Mouse (Mus musculus) stomach, postnatal 0 days (tissue): ENCODE data around the gene Gm47429. TPM values are rescaled to one million over a fixed set of nuclear protein-coding genes. Genes with fewer than 3 reads are reported as not detected.
"Not testable (repeated sequence)": the region's sequence is repeated elsewhere in the genome, so short reads cannot be mapped to it uniquely, and the experiment has no call there.

Source experiments
- ATAC-seq: fragments of 200-750 bp; cut with Nextera tagmentation; 2 replicates; pipeline ENCODE4 v1.8.0; 2017; ENCODE audit not compliant: low FRiP score, low TSS enrichment
- DNase-seq: peaks from one replicate; pipeline ENCODE4 v3.0.0-alpha.2; 2016; ENCODE audit warnings: low spot score
- H3K27ac ChIP-seq: fragments of 300-500 bp; sonication (generic); replicated peaks from 2 replicates; pipeline ENCODE4 v1.5.1; 2014; ENCODE audit warnings: mild to moderate bottlenecking, control low read depth
- H3K27me3 ChIP-seq: fragments of 300-500 bp; sonication (generic); 2 replicates; pipeline ENCODE4 v1.6.1; 2014; ENCODE audit warnings: low read length; ENCODE audit not compliant: control insufficient read depth, insufficient read depth
- H3K36me3 ChIP-seq: fragments of 300-500 bp; sonication (generic); 2 replicates; pipeline ENCODE4 v1.6.1; 2014; ENCODE audit warnings: low read length, mixed read lengths; ENCODE audit not compliant: control insufficient read depth, insufficient read depth
- H3K4me1 ChIP-seq: fragments of 300-500 bp; sonication (generic); replicated peaks from 2 replicates; pipeline ENCODE4 v1.6.1; 2014; ENCODE audit warnings: antibody characterized with exemption; ENCODE audit not compliant: control insufficient read depth, insufficient read depth
- H3K4me2 ChIP-seq: fragments of 300-500 bp; sonication (generic); replicated peaks from 2 replicates; pipeline ENCODE4 v1.6.1; 2014; ENCODE audit warnings: low read depth, mild to moderate bottlenecking, control low read depth, moderate library complexity
- H3K4me3 ChIP-seq: fragments of 300-500 bp; sonication (generic); 2 replicates; pipeline ENCODE4 v1.5.1; 2014; ENCODE audit warnings: low read depth, low read length, control low read depth
- H3K9ac ChIP-seq: fragments of 300-500 bp; sonication (generic); 2 replicates; pipeline ENCODE4 v1.6.1; 2014; ENCODE audit warnings: mild to moderate bottlenecking, low read length, control low read depth, mixed read lengths
- H3K9me3 ChIP-seq: fragments of 300-500 bp; sonication (generic); 2 replicates; pipeline ENCODE4 v1.6.1; 2016; ENCODE audit warnings: low read length; ENCODE audit not compliant: control insufficient read depth
- CTCF ChIP-seq: IDR thresholded peaks from 2 replicates; pipeline ENCODE4 v1.5.1; 2016; ENCODE audit warnings: antibody characterized with exemption, low read depth, mild to moderate bottlenecking, moderate library complexity
- EP300 ChIP-seq: optimal IDR thresholded peaks from 2 replicates; pipeline ENCODE3; 2016; ENCODE audit warnings: antibody characterized with exemption
- WGBS: fragments of 180-500 bp; shearing (Covaris S2); extraction: QIAGEN DNeasy Blood & Tissue Kit; methylation state at CpG from one replicate; pipeline ENCODE4 v1.1.7; 2014; 5-methylcytosine and 5-hydroxymethylcytosine counted together
- polyA plus RNA-seq: library from polyadenylated mRNA; unstranded; fragments of >200 nt; fragmentation: Nextera tagmentation; extraction: Ambion mirVana; gene quantifications from 2 replicates; pipeline ENCODE4 v1.2.1, GENCODE M21; 2015

Gm47429 gene
- not detected in 2 replicates for polyA plus RNA-seq

DNA sequence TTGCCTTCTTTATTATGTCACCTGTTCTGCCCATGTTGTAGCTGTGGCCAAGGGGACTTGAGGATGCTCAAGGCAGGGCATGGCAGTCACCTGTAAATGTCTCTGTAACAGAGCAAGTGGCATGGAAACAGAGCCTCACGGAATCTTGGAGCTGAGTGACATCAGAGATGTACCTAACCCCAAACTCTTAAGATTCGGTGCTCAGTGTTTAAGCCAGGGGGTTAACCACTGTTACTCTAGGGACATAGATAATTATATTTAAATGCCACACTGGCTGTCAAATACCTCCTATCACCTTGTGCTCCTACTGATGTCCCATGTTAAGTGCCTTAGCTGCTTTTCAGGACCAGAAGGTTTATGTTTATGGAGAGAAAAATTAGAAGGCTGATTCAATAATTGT is at the start of gene Gm47429:
Gm47429 (minus strand) TSS at position 101 of the 400 bp plus-strand sequence.
- no peaks in the 10 kb centered on the region for H3K4me1 ChIP-seq
- no peak within 1 kb of the TSS for H3K27ac ChIP-seq
- DNase-seq (no peak), ATAC-seq (no peak)
- no peak within 1 kb of the TSS for H3K9ac ChIP-seq
- H3K36me3 ChIP-seq, result no peaks in the 10 kb centered on the region
- no peaks in the 10 kb centered on the region for H3K27me3 ChIP-seq
- TF ChIP-seq EP300 (no peak), CTCF (no peak)
- no peaks in the 10 kb centered on the region for H3K9me3 ChIP-seq
- WGBS, result 91% methylated on average over 2 of the region's 2 CpGs
- no peak within 1 kb of the TSS for H3K4me3 ChIP-seq
- no peak within 1 kb of the TSS for H3K4me2 ChIP-seq

DNA sequence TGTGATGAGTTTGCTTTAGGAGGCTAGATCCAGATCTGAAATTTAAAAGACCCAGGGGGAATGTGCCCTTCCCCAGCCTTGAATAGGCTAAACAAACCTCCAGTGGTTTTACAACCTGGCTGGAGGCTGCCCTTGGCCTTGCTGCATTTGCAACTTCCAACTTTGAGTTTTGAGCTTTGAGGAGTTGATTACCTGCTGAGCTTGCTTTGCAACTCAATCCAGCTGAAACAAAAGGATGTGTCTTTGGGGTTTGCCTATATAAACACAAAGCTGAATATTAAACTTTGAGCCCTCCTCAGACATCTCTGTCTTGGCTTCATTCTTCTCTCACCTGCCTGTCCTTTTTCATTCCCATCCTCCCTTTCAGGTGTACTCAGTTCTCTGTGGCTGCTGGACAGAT is 44.8 kb upstream of the Gm47429 start:
- not testable (repeated sequence) for H3K4me3 ChIP-seq, H3K4me2 ChIP-seq, H3K36me3 ChIP-seq, ATAC-seq, H3K4me1 ChIP-seq, H3K9me3 ChIP-seq, H3K27me3 ChIP-seq, H3K9ac ChIP-seq, H3K27ac ChIP-seq, DNase-seq

DNA sequence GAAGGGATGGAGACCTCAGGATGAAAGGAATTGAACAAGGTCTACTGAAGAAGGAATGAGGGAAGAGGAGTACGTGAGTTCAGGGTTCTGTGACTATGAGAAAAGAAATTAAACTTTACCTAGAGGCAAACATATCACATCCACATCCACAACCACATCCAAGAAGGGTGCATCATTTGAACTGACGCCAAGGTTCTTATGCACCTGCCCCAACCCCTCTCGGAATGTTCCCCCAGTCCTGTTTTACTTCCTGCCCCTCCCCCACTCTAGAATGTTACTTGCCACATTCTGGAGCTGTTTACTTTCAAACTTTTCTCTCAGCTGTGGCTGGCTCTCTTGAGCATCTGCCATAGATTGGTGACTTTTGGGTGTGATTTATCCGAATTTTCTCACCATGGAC is 23.3 kb upstream of the Gm47429 start, which contains the start of gene Nutm2:
Nutm2 (plus strand) TSS at position 301 of the 400 bp plus-strand sequence.
- Histone ChIP-seq H3K9ac (no peak within 1 kb of the TSS), H3K27ac (no peak within 1 kb of the TSS), H3K4me2 (no peak within 1 kb of the TSS), H3K4me3 (no peak within 1 kb of the TSS), H3K9me3 (no peaks in the 10 kb centered on the region), H3K4me1 (no peaks in the 10 kb centered on the region), H3K36me3 (no peaks in the 10 kb centered on the region), H3K27me3 (no peaks in the 10 kb centered on the region)
- TF ChIP-seq EP300, result no peak
- TF ChIP-seq CTCF, result no peak
- ATAC-seq (no peak), DNase-seq (no peak)
- 74% methylated on average over 4 of the region's 4 CpGs for WGBS

DNA sequence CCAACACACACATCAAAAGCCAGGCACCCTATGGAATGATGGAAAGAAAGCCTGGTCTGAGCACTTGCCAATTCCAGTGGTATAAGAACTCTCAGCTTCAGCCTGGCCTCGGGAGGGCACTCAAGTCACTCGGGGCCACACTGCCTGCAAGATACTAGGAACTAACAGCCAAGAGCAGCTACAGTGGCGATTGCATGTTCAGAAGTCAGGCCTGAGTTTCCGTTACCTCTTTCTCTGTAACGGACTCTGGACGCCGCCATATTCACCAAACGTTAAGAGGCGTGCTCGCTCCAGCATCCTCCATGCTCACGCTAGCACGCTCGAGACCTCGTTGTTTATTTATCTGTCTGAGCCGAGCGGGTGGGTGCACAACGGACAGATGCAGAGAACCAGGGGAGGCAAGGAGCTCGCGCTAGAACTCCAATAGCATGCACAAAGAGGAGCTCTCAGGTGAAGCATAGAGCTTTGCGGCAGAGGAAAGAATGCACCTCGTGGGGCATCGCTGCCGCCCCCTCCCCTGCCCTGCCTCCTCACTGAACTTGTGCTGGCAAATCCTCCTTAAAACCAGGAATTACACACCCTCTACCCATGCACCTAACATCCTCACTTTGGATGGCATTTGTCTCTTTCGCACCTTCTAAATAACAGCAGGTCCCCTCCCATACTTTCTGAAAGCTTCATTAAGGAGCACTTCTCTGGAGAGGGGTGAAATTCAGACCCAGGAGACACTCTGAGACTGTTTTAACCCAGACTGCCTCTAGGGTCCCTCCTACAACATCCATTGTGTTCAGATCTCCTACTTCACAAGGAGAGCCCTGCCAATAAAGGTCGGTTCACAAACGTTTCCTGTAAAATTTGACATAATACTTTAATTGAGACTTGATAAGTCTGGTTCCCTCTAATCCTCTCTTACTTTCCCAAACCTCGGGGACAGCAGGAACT is 21.2 kb upstream of the Gm47429 start:
- 33% methylated on average over 27 of the region's 27 CpGs for WGBS
- Histone ChIP-seq H3K4me1 (no peaks in the 10 kb centered on the region), H3K27me3 (no peaks in the 10 kb centered on the region), H3K4me2 (peak overlapping the region; percentile 25; the same call in 1 of the 2 replicates), H3K9me3 (no peaks in the 10 kb centered on the region), H3K9ac (no peak overlapping the region), H3K4me3 (no peak overlapping the region; the same call in 1 of the 2 replicates), H3K27ac (no peak overlapping the region), H3K36me3 (no peaks in the 10 kb centered on the region)
- no peak for TF ChIP-seq EP300
- no peak for TF ChIP-seq CTCF
- no peak for ATAC-seq
- DNase-seq, result no peak

DNA sequence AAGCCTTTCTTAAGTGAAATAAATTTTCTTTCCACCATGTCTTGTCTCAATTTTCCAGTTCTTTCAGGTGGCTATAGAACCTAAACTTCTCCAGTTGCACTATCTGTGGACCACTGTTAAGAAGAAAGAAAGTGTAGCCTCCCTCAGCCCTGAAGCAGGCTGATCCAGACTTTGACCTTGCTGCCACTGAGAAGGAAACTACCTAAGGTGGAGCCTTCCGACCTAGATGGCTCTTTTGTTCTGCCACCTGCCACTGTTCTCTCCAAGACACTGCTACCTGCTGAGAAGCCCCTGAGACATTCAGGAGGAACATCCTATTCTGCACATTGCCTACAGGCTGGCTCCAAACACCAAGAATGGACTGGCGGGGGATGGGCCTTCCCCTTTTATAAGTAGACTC is 16.7 kb upstream of the Gm47429 start:
- not testable (repeated sequence) for H3K4me1 ChIP-seq

DNA sequence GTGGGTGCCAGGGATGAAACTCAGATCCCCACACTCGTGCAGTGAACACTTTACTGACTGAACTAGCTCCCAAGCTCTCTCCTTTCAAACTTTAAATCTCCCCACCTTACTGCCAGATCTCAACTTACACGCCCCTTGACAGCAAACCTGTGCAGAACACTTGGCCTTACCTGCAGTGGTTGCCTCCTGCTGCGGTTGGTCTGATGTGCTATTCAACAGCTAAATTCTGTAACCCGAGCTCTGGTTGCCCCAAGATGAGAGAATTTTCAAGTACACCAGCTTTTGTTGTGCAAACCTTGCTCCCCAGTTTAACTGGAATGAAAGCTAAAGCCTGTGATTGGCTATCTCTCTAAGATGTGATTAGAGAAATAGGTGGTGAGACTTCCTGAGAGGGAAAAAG is 9.7 kb upstream of the Gm47429 start:
- Histone ChIP-seq H3K27ac (no peak overlapping the region), H3K27me3 (no peaks in the 10 kb centered on the region), H3K9ac (no peak overlapping the region), H3K4me2 (no peak overlapping the region), H3K4me3 (no peak overlapping the region), H3K36me3 (no peaks in the 10 kb centered on the region), H3K9me3 (no peaks in the 10 kb centered on the region), H3K4me1 (no peaks in the 10 kb centered on the region)
- no peak for TF ChIP-seq CTCF
- DNase-seq (no peak), ATAC-seq (no peak)
- WGBS, result 28% methylated on average over 4 of the region's 4 CpGs

More for the DNA sequence above, 16.7 kb upstream of the Gm47429 start:
- DNase-seq, H3K27me3 ChIP-seq, ATAC-seq, H3K9ac ChIP-seq, H3K4me3 ChIP-seq, H3K27ac ChIP-seq, H3K4me2 ChIP-seq, H3K36me3 ChIP-seq, H3K9me3 ChIP-seq: not testable (repeated sequence)
- 72% methylated on average over 2 of the region's 2 CpGs for WGBS

DNA sequence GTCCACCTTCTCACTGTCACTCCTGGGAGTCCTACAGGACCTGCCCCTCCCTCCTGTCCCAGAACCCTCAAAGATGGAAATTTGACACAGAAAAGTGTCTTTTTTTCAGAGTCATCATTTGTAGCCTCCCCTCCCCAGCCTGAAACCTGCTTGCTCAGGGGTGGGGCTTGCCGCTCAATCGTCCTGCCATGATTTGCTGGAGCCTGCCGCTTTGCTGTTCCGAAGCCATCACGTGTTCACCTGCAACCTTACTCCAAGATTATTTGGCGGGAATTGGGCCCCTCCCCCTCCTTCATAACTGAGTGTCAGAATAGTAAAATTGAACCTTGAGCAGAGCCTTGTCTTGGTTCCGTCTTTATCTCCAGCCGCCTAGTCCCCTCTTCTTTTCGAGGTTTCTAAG is 8.6 kb upstream of the Gm47429 start:
- 62% methylated on average over 9 of the region's 9 CpGs for WGBS
- not testable (repeated sequence) for H3K27ac ChIP-seq, H3K9me3 ChIP-seq, H3K27me3 ChIP-seq, ATAC-seq, H3K36me3 ChIP-seq, H3K4me3 ChIP-seq, H3K9ac ChIP-seq, DNase-seq, H3K4me1 ChIP-seq, H3K4me2 ChIP-seq
